Mouse (Mus musculus) heart, embryonic 15.5 days (tissue): ENCODE measurements at regions not wholly inside any gene's neighbourhood (a gene's known extent, or its start where the extent isn't known, plus 50 kb on each side); places are given as distances from the start of the nearest gene placed in this dataset.

Experiments used
- ATAC-seq: fragments of 200-750 bp; cut with Nextera tagmentation; replicated peaks from 2 replicates; pipeline ENCODE4 v1.8.0; 2017; ENCODE audit warnings: low read depth, moderate TSS enrichment; ENCODE audit not compliant: insufficient number of reproducible peaks, insufficient read depth, low FRiP score
- H3K27ac ChIP-seq: fragments of 300-500 bp; sonication (generic); 2 replicates; pipeline ENCODE4 v1.5.1; 2015; ENCODE audit warnings: mild to moderate bottlenecking, inconsistent platforms
- H3K27me3 ChIP-seq: fragments of 300-500 bp; sonication (generic); 2 replicates; pipeline ENCODE4 v1.6.1; 2015; ENCODE audit warnings: inconsistent platforms
- H3K36me3 ChIP-seq: fragments of 300-500 bp; sonication (generic); 2 replicates; pipeline ENCODE4 v1.6.1; 2015; ENCODE audit warnings: mild to moderate bottlenecking, inconsistent platforms
- H3K4me1 ChIP-seq: fragments of 300-500 bp; sonication (generic); replicated peaks from 2 replicates; pipeline ENCODE4 v1.6.1; 2015; ENCODE audit warnings: inconsistent platforms
- H3K4me2 ChIP-seq: fragments of 300-500 bp; sonication (generic); 2 replicates; pipeline ENCODE4 v1.6.1; 2015; ENCODE audit warnings: inconsistent platforms, mild to moderate bottlenecking, moderate library complexity
- H3K4me3 ChIP-seq: fragments of 300-500 bp; sonication (generic); 2 replicates; pipeline ENCODE4 v1.5.1; 2015; ENCODE audit warnings: mild to moderate bottlenecking, inconsistent platforms
- H3K9ac ChIP-seq: fragments of 300-500 bp; sonication (generic); 2 replicates; pipeline ENCODE4 v1.6.1; 2015; ENCODE audit warnings: mild to moderate bottlenecking, inconsistent platforms
- H3K9me3 ChIP-seq: fragments of 300-500 bp; sonication (generic); replicated peaks from 2 replicates; pipeline ENCODE4 v1.6.1; 2016; ENCODE audit warnings: inconsistent platforms
- whole genome bisulfite sequencing: fragments of 180-500 bp; shearing (Covaris S2); methylation state at CpG from one replicate; pipeline ENCODE4 v1.1.7; 2015; ENCODE audit warnings: mixed read lengths; 5-methylcytosine and 5-hydroxymethylcytosine counted together

- no peaks in the 10 kb centered on the region for H3K9me3 ChIP-seq
- no peak for ATAC-seq
- no peaks in the 10 kb centered on the region for H3K4me1 ChIP-seq
- H3K9ac ChIP-seq = no peak overlapping the region
- H3K27ac ChIP-seq = no peak overlapping the region
- no peaks in the 10 kb centered on the region for H3K27me3 ChIP-seq
- no peak overlapping the region for H3K4me2 ChIP-seq
- no peaks in the 10 kb centered on the region for H3K36me3 ChIP-seq
- no peak overlapping the region for H3K4me3 ChIP-seq
- 82% methylated on average over 3 of the region's 3 CpGs for WGBS
These were observed 304.9 kb downstream of the Satb1 start for GRCm38 (mm10) chr17:51528161-51528560.

GRCm38 (mm10) chr17:51526881-51527280 lies 306.2 kb downstream of the Satb1 start:
- Histone ChIP-seq H3K4me2 (no peak overlapping the region), H3K4me3 (no peak overlapping the region), H3K36me3 (no peaks in the 10 kb centered on the region), H3K27me3 (no peaks in the 10 kb centered on the region), H3K27ac (no peak overlapping the region), H3K4me1 (no peaks in the 10 kb centered on the region), H3K9me3 (no peaks in the 10 kb centered on the region), H3K9ac (no peak overlapping the region)
- ATAC-seq = no peak
- 58% methylated on average over 7 of the region's 7 CpGs for WGBS

- H3K27ac ChIP-seq = no peak overlapping the region
- no peaks in the 10 kb centered on the region for H3K27me3 ChIP-seq
- H3K36me3 ChIP-seq = no peaks in the 10 kb centered on the region
- no peaks in the 10 kb centered on the region for H3K4me1 ChIP-seq
- WGBS = 23% methylated on average over 5 of the region's 5 CpGs
- no peak for ATAC-seq
- no peak overlapping the region for H3K4me3 ChIP-seq
- H3K9ac ChIP-seq = no peak overlapping the region
- H3K4me2 ChIP-seq = no peak overlapping the region
- no peaks in the 10 kb centered on the region for H3K9me3 ChIP-seq
These were observed 306.6 kb downstream of the Satb1 start for GRCm38 (mm10) chr17:51526464-51526863.

- ATAC-seq = no peak
- no peaks in the 10 kb centered on the region for H3K27me3 ChIP-seq
- no peak overlapping the region for H3K27ac ChIP-seq
- no peaks in the 10 kb centered on the region for H3K9me3 ChIP-seq
- 46% methylated on average over 4 of the region's 4 CpGs for WGBS
- no peak overlapping the region for H3K4me2 ChIP-seq
- no peak overlapping the region for H3K4me3 ChIP-seq
- no peaks in the 10 kb centered on the region for H3K4me1 ChIP-seq
- no peak overlapping the region for H3K9ac ChIP-seq
- no peaks in the 10 kb centered on the region for H3K36me3 ChIP-seq
These were observed 307.1 kb downstream of the Satb1 start for GRCm38 (mm10) chr17:51526021-51526420.

- WGBS = 44% methylated on average over 2 of the region's 2 CpGs
- Histone ChIP-seq H3K9me3 (no peaks in the 10 kb centered on the region), H3K4me1 (no peaks in the 10 kb centered on the region), H3K9ac (no peak overlapping the region), H3K4me2 (no peak overlapping the region), H3K36me3 (no peaks in the 10 kb centered on the region), H3K27ac (no peak overlapping the region), H3K27me3 (no peaks in the 10 kb centered on the region), H3K4me3 (no peak overlapping the region)
- no peak for ATAC-seq
These were observed 307.9 kb downstream of the Satb1 start for GRCm38 (mm10) chr17:51525219-51525618.

- Histone ChIP-seq H3K9me3 (no peaks in the 10 kb centered on the region), H3K9ac (no peak overlapping the region), H3K36me3 (no peaks in the 10 kb centered on the region), H3K4me3 (no peak overlapping the region), H3K27me3 (no peaks in the 10 kb centered on the region), H3K4me2 (no peak overlapping the region), H3K27ac (no peak overlapping the region), H3K4me1 (no peaks in the 10 kb centered on the region)
- ATAC-seq = no peak
- whole genome bisulfite sequencing = 37% methylated on average over 2 of the region's 2 CpGs
These were observed 321.2 kb downstream of the Satb1 start for GRCm38 (mm10) chr17:51511917-51512316.

GRCm38 (mm10) chr17:51500751-51501150 lies 321.6 kb upstream of the Tbc1d5 start:
- Histone ChIP-seq H3K27me3 (no peaks in the 10 kb centered on the region), H3K4me1 (no peaks in the 10 kb centered on the region), H3K36me3 (no peaks in the 10 kb centered on the region), H3K27ac (no peak overlapping the region), H3K9me3 (no peaks in the 10 kb centered on the region), H3K4me2 (no peak overlapping the region), H3K4me3 (no peak overlapping the region), H3K9ac (no peak overlapping the region)
- no peak for ATAC-seq
- WGBS = 84% methylated on average over 10 of the region's 10 CpGs

- Histone ChIP-seq H3K27me3 (no peaks in the 10 kb centered on the region), H3K4me2 (no peak overlapping the region), H3K9ac (no peak overlapping the region), H3K4me1 (no peaks in the 10 kb centered on the region), H3K36me3 (no peaks in the 10 kb centered on the region), H3K4me3 (no peak overlapping the region), H3K27ac (no peak overlapping the region), H3K9me3 (no peaks in the 10 kb centered on the region)
- no peak for ATAC-seq
- WGBS = 63% methylated on average over 2 of the region's 2 CpGs
These were observed 320.4 kb upstream of the Tbc1d5 start for GRCm38 (mm10) chr17:51499541-51499940.

- Histone ChIP-seq H3K4me2 (no peak overlapping the region), H3K4me1 (no peaks in the 10 kb centered on the region), H3K27me3 (no peaks in the 10 kb centered on the region), H3K9me3 (no peaks in the 10 kb centered on the region), H3K4me3 (no peak overlapping the region), H3K27ac (no peak overlapping the region), H3K36me3 (no peaks in the 10 kb centered on the region), H3K9ac (no peak overlapping the region)
- WGBS = 51% methylated on average over 2 of the region's 2 CpGs
- ATAC-seq = no peak
These were observed 315.9 kb upstream of the Tbc1d5 start for GRCm38 (mm10) chr17:51495038-51495437.

- ATAC-seq = no peak
- H3K9me3 ChIP-seq = no peaks in the 10 kb centered on the region
- H3K36me3 ChIP-seq = no peaks in the 10 kb centered on the region
- WGBS = 71% methylated on average over 3 of the region's 3 CpGs
- no peak overlapping the region for H3K4me3 ChIP-seq
- no peak overlapping the region for H3K9ac ChIP-seq
- H3K4me1 ChIP-seq = no peaks in the 10 kb centered on the region
- H3K27me3 ChIP-seq = no peaks in the 10 kb centered on the region
- no peak overlapping the region for H3K4me2 ChIP-seq
- no peak overlapping the region for H3K27ac ChIP-seq
These were observed 310.2 kb upstream of the Tbc1d5 start for GRCm38 (mm10) chr17:51489386-51489785.

- no peak for ATAC-seq
- Histone ChIP-seq H3K4me2 (no peak overlapping the region), H3K4me3 (no peak overlapping the region), H3K9ac (no peak overlapping the region), H3K9me3 (no peaks in the 10 kb centered on the region), H3K27ac (no peak overlapping the region), H3K36me3 (no peaks in the 10 kb centered on the region), H3K27me3 (no peaks in the 10 kb centered on the region), H3K4me1 (no peaks in the 10 kb centered on the region)
- 67% methylated on average over 3 of the region's 3 CpGs for WGBS
These were observed 308.8 kb upstream of the Tbc1d5 start for GRCm38 (mm10) chr17:51487918-51488445.

GRCm38 (mm10) chr17:51477810-51478209 lies 298.7 kb upstream of the Tbc1d5 start:
- no peak for ATAC-seq
- 0 out of 2 replicates have a peak, but pooled peaks cover 2% of the 10 kb centered on the region for H3K4me1 ChIP-seq
- H3K4me2 ChIP-seq = no peak overlapping the region
- H3K9ac ChIP-seq = no peak overlapping the region
- WGBS = 72% methylated on average over 7 of the region's 7 CpGs
- H3K36me3 ChIP-seq = no peaks in the 10 kb centered on the region
- H3K4me3 ChIP-seq = no peak overlapping the region
- no peaks in the 10 kb centered on the region for H3K27me3 ChIP-seq
- H3K27ac ChIP-seq = no peak overlapping the region
- no peaks in the 10 kb centered on the region for H3K9me3 ChIP-seq
